Mouse (Mus musculus): ENCODE data around the gene Cox7a2l.

DNA sequence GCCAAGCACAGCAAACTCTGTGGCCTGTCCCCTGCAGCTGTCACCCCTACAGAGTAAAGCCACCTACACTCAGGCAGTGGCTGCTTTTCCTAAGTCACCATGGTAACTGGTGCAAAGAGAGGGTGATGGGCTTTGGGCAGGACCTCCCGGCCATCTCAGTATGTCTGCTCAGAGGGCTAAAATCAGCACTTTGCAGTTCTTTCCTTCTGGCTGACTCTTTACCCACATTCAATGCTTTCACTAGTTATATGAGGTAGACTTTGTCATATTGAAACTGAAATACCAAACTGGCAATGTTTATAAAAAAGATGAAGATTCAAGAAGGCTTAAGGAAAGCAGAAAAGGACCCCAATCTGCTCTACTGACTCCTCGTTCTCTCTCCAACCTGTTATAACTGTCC, 33.3 kb downstream of the Cox7a2l start:
- TF ChIP-seq POLR2AphosphoS2 (IDR thresholded peaks at IDR 0.05; ENCODE audit: insufficient read length, low read depth) (no peak), POLR2A (IDR thresholded peaks at IDR 0.05; ENCODE audit: insufficient read length, low read depth) (no peak), MYOG (IDR thresholded peaks at IDR 0.05; ENCODE audit: control insufficient read depth in 1 of 3, insufficient read depth in 1 of 3, insufficient read length in 2 of 3, low read depth in 2 of 3) (no peak), TCF12 (IDR thresholded peaks at IDR 0.05; ENCODE audit: insufficient read depth, poor library complexity, severe bottlenecking) (no peak), CEBPB (IDR thresholded peaks at IDR 0.05; ENCODE audit: insufficient read depth, poor library complexity, severe bottlenecking) (no peak), USF1 (IDR thresholded peaks at IDR 0.05; ENCODE audit: low read depth) (no peak), TCF3 (IDR thresholded peaks at IDR 0.05; ENCODE audit: insufficient read length, low read depth) (no peak), SRF (IDR thresholded peaks at IDR 0.05; ENCODE audit: control insufficient read depth, insufficient read length, low read depth) (no peak)
